Mouse (Mus musculus) frontal cortex, postnatal 36 days (tissue): Measurements from ENCODE around the gene Cog6.

ENCODE experiments used
- DNase-seq, 2 experiments: peaks; one replicate each; pipeline ENCODE4 v3.0.0; 2022; ENCODE audit warnings: low spot score in 2 of 2

Cog6 gene

GRCm38 (mm10) chr3:53016436-53017340 is at the start of gene Cog6:
Gene Cog6, minus strand, starts transcription at chr3:53017237.
- DNase-seq = peak; percentile 77 to 78

GRCm38 (mm10) chr3:53066095-53066372 is 49.0 kb upstream of the Cog6 start:
- DNase-seq = no peak

- DNase-seq = no peak
Observed at GRCm38 (mm10) chr3:53065267-53066094, 48.4 kb upstream of the Cog6 start.

- DNase-seq = no peak
Observed at GRCm38 (mm10) chr3:53063423-53064147, 46.5 kb upstream of the Cog6 start.

GRCm38 (mm10) chr3:53059959-53060358 is 42.9 kb upstream of the Cog6 start:
- DNase-seq = no peak

- DNase-seq = no peak
Observed at GRCm38 (mm10) chr3:53056430-53056829, 39.4 kb upstream of the Cog6 start.

- no peak for DNase-seq
Observed at GRCm38 (mm10) chr3:53052385-53052784, 35.3 kb upstream of the Cog6 start.

GRCm38 (mm10) chr3:53046371-53046770 is 29.3 kb upstream of the Cog6 start:
- no peak for DNase-seq

GRCm38 (mm10) chr3:53045697-53046096 is 28.7 kb upstream of the Cog6 start:
- no peak for DNase-seq

- no peak for DNase-seq
Observed at GRCm38 (mm10) chr3:53044682-53045299, 27.8 kb upstream of the Cog6 start.

- DNase-seq = no peak
Observed at GRCm38 (mm10) chr3:53044238-53044637, 27.2 kb upstream of the Cog6 start.

GRCm38 (mm10) chr3:53043206-53043780 is 26.3 kb upstream of the Cog6 start:
- no peak for DNase-seq

GRCm38 (mm10) chr3:53042240-53042567 is 25.2 kb upstream of the Cog6 start:
- DNase-seq = no peak

- peak; percentile 71 to 73 for DNase-seq
Observed at GRCm38 (mm10) chr3:53041411-53042239, 24.6 kb upstream of the Cog6 start, which contains the start of gene Lhfp. Gene Lhfp, plus strand, starts transcription at chr3:53041528.

- DNase-seq = no peak
Observed at GRCm38 (mm10) chr3:53040593-53041410, 23.8 kb upstream of the Cog6 start.

- DNase-seq = no peak
Observed at GRCm38 (mm10) chr3:53039746-53040145, 22.7 kb upstream of the Cog6 start.

- DNase-seq = peak in 1 of 2 experiments; percentile 48
Observed at GRCm38 (mm10) chr3:53038913-53039312, 21.9 kb upstream of the Cog6 start.

GRCm38 (mm10) chr3:53036941-53037340 is 19.9 kb upstream of the Cog6 start:
- DNase-seq = no peak

- DNase-seq = no peak
Observed at GRCm38 (mm10) chr3:53036076-53036475, 19.0 kb upstream of the Cog6 start.

GRCm38 (mm10) chr3:53033448-53033847 is 16.4 kb upstream of the Cog6 start:
- no peak for DNase-seq
